Mouse (Mus musculus) liver, embryonic 14.5 days (tissue): ENCODE measurements around the gene Tmem114. TPM values are rescaled to one million over a fixed set of nuclear protein-coding genes. Genes with fewer than 3 reads are reported as not detected.

Source experiments
- ATAC-seq: fragments of 200-750 bp; cut with Nextera tagmentation; 2 replicates; pipeline ENCODE4 v1.8.0; 2017; ENCODE audit warnings: moderate number of reproducible peaks, mild to moderate bottlenecking, moderate library complexity; ENCODE audit not compliant: insufficient read depth
- DNase-seq, 3 experiments: peaks; one replicate each; pipeline ENCODE4 v3.0.0-alpha.2; 2012 to 2013; ENCODE audit warnings: low read depth in 3 of 3, low spot score in 3 of 3
- H3K27ac ChIP-seq: fragments of 300-500 bp; sonication (generic); 2 replicates; pipeline ENCODE4 v1.5.1; 2014; ENCODE audit warnings: moderate library complexity, mild to moderate bottlenecking, control low read depth, inconsistent platforms
- H3K27me3 ChIP-seq: fragments of 300-500 bp; sonication (generic); 2 replicates; pipeline ENCODE4 v1.6.1; 2014; ENCODE audit warnings: mild to moderate bottlenecking, low read length, moderate library complexity; ENCODE audit not compliant: control insufficient read depth, insufficient read depth
- H3K36me3 ChIP-seq: fragments of 300-500 bp; sonication (generic); replicated peaks from 2 replicates; pipeline ENCODE4 v1.6.1; 2014; ENCODE audit warnings: low read depth; ENCODE audit not compliant: control insufficient read depth, insufficient read depth
- H3K4me1 ChIP-seq, 2 experiments: fragments of 200-500 bp in 1 of 2; fragments of 300-500 bp in 1 of 2; sonication (generic) in 1 of 2; replicated peaks; 2 replicates each; pipeline ENCODE4 v1.6.1; 2012 to 2014; ENCODE audit warnings: antibody characterized with exemption in 1 of 2, inconsistent platforms in 1 of 2, low read length in 1 of 2; ENCODE audit not compliant: control insufficient read depth in 2 of 2, insufficient read depth in 2 of 2
- H3K4me2 ChIP-seq: fragments of 300-500 bp; sonication (generic); 2 replicates; pipeline ENCODE4 v1.6.1; 2014; ENCODE audit warnings: low read depth, mild to moderate bottlenecking, control low read depth, moderate library complexity
- H3K4me3 ChIP-seq, 2 experiments: fragments of 200-500 bp in 1 of 2; fragments of 300-500 bp in 1 of 2; sonication (generic) in 1 of 2; 2 replicates each; pipeline ENCODE4 v1.5.1; 2012 to 2014; ENCODE audit warnings: low read depth in 2 of 2, low read length in 2 of 2, mild to moderate bottlenecking in 2 of 2, control low read depth in 1 of 2, inconsistent platforms in 1 of 2, moderate library complexity in 1 of 2; ENCODE audit not compliant: insufficient read depth in 1 of 2
- H3K9ac ChIP-seq: fragments of 300-500 bp; sonication (generic); replicated peaks from 2 replicates; pipeline ENCODE4 v1.6.1; 2014; ENCODE audit warnings: mild to moderate bottlenecking, control low read depth, moderate library complexity
- H3K9me3 ChIP-seq: fragments of 300-500 bp; sonication (generic); 2 replicates; pipeline ENCODE4 v1.6.1; 2016; ENCODE audit warnings: low read length, mixed read lengths; ENCODE audit not compliant: control insufficient read depth
- CTCF ChIP-seq: IDR thresholded peaks from 2 replicates; pipeline ENCODE4 v1.5.1; 2016; ENCODE audit warnings: antibody characterized with exemption, low read depth, control low read depth
- EP300 ChIP-seq: IDR thresholded peaks from 2 replicates; pipeline ENCODE4 v1.6.1; 2016; ENCODE audit warnings: antibody characterized with exemption, low read depth
- WGBS: fragments of 180-500 bp; shearing (Covaris S2); extraction: QIAGEN DNeasy Blood & Tissue Kit; methylation state at CpG from one replicate; pipeline ENCODE4 v1.1.7; 2014; ENCODE audit not compliant: insufficient replicate concordance; 5-methylcytosine and 5-hydroxymethylcytosine counted together
- polyA plus RNA-seq, 2 experiments: library from polyadenylated mRNA; depleted of rRNA in 1 of 2; stranded (reverse) in 1 of 2; unstranded in 1 of 2; fragments of >200 nt; fragmentation: Nextera tagmentation in 1 of 2; extraction: Ambion mirVana in 1 of 2; gene quantifications; 2 replicates each; pipeline versions ENCODE4 v1.2.1 to v1.2.3; 2012 to 2014

Gene Tmem114
- polyA plus RNA-seq, 2 experiments: 0.02 TPM; not detected in 1

DNA sequence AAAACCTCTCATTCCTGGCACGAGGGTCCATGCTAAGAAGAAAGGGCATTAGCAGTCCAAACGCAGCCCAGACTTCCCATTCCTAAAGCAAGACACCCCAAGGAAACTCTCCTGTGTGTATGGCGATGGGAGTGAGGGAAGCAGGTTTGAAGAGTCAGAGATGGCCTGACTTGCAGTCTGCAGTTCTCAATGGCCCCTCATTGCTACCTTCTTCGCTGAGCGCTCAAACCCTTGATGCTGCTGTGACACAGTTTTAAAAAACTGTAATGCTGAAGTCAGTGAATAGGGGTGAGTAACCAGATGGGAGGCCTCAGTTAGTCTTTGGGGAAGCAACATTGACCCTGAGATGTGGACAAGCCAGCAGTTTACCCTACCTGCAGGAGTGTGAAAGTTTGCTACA lies 800 bp upstream of the Tmem114 start:
- Histone ChIP-seq H3K4me3 (no peak overlapping the region), H3K9me3 (no peaks in the 10 kb centered on the region), H3K36me3 (no peaks in the 10 kb centered on the region), H3K27me3 (peaks cover 22% of the 10 kb centered on the region), H3K4me2 (no peak overlapping the region), H3K4me1 (no peaks in the 10 kb centered on the region), H3K27ac (no peak overlapping the region), H3K9ac (no peak overlapping the region)
- DNase-seq (no peak), ATAC-seq (no peak)
- TF ChIP-seq CTCF (no peak), EP300 (no peak)
- WGBS: 47% methylated on average over 5 of the region's 5 CpGs

DNA sequence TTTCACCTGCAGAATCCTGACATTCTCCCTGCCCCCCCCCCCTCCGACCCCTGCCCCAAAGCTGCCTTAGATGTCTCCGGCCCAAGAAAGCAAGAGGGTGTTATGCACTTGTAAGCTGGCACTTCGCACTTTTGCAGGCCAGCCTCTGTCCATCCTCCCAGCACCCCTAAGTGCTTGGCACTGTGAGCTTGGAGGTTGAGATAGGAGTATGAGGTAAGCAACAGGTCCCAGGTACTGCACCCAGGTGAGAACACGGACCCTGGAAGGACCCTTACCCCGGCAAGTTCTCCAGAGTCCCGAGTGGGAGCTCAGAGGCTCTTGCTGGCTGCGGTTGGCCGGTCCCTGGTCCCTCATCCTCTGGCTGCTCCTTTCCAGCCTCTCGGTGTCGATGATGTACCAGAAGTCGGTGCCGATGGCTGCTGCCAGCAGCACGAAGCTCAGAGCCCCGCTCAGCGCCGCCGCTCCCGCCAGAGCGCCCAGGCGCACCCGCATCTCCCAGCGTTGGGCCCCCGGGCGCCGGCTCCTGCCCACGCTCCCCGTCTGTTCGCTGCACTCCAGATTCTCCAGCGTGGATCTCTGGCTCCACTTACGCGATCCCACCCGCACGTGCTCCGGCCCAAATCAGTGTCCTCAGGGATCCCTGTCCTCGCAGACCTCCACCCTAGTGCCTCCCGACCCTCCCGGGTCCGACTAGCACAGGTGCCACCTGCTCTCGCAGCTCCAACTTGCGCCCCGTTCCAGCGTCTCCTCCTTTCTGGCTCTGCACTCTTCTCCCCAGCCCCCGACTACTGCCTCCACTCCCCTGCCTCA lies 570 bp downstream of the Tmem114 start:
- H3K27ac ChIP-seq: no peak overlapping the region
- H3K9me3 ChIP-seq: no peaks in the 10 kb centered on the region
- no peak overlapping the region for H3K9ac ChIP-seq
- no peak for DNase-seq
- H3K27me3 ChIP-seq: peaks cover 22% of the 10 kb centered on the region
- H3K4me1 ChIP-seq: no peaks in the 10 kb centered on the region
- H3K4me2 ChIP-seq: no peak overlapping the region
- no peak overlapping the region for H3K4me3 ChIP-seq
- 7% methylated on average over 43 of the region's 43 CpGs for WGBS
- no peaks in the 10 kb centered on the region for H3K36me3 ChIP-seq
- TF ChIP-seq CTCF (no peak), EP300 (no peak)
- ATAC-seq: no peak

DNA sequence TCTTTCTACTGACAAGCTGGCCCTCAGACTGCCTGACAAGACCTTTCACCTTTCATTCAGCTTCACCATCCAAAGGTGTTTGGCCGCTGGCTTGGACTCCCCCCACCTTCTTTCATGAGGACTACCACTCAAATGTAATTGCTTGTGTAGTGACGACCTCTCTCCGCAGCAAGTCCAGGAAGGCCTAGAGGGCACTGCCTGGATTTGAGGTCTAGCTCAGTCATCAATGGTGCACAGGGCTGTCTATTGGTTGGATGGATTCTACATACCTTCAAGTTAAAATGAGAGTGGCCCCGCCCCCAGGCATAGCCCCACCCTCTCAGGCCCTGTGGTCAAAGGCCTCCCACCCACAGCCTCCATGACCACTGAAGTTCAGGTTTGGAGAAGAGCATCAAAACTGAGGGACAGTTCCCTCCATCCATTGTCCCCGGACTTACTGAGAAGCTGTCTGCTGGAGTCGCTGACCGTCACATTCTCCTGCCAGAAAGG lies 1.3 kb downstream of the Tmem114 start:
- 29% methylated on average over 7 of the region's 7 CpGs for WGBS
- no peak for TF ChIP-seq CTCF
- no peak for TF ChIP-seq EP300
- Histone ChIP-seq H3K9ac (no peak overlapping the region), H3K9me3 (no peaks in the 10 kb centered on the region), H3K4me3 (no peak overlapping the region), H3K27ac (no peak overlapping the region), H3K4me2 (no peak overlapping the region), H3K36me3 (no peaks in the 10 kb centered on the region), H3K4me1 (no peaks in the 10 kb centered on the region), H3K27me3 (peaks cover 22% of the 10 kb centered on the region)
- ATAC-seq (no peak), DNase-seq (no peak)

DNA sequence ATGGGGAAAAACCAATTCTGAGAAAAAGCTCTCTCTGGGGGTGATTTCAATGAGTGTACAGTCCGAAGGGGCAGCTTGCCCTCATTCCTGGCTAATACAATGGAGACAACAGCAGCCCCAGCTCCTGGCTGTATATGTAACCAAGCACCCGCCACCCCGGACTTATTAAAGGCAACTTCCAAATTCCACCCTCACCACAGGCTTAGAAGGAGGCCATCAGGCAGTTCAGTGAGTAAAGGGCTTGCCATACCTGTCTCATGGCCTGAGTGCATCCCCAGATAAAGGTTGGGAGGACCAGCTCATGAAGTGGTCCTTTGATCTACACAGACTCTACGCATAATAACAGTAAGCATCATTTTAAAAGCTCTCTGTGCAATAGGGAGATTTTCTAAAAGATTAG lies 4.1 kb downstream of the Tmem114 start:
- Histone ChIP-seq H3K27ac (no peak overlapping the region), H3K36me3 (no peaks in the 10 kb centered on the region), H3K9me3 (no peaks in the 10 kb centered on the region), H3K27me3 (peaks cover 14% of the 10 kb centered on the region), H3K4me1 (no peaks in the 10 kb centered on the region), H3K4me3 (no peak overlapping the region), H3K4me2 (no peak overlapping the region), H3K9ac (no peak overlapping the region)
- TF ChIP-seq CTCF (no peak), EP300 (no peak)
- DNase-seq: no peak
- no peak for ATAC-seq
- WGBS: 59% methylated on average over 4 of the region's 4 CpGs

DNA sequence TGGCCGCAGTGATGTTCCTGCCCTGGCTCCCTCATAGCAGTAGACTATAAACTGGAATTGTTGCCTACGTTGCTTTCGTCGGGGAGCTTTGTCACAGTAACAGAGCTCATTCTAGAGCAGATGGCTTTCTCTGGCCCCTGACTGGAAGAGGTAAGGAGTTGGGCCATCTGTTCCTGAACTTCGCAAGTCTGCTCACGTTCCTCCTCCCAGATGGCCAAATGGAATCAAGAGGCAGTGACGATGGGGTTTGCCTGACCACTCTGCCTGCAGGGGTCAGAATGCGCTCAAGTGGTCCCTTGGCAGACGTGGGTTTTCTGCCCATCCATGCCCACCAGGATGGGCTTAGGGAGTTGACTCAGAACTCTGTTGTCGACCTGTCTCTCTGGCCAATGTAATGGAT lies 4.6 kb downstream of the Tmem114 start:
- TF ChIP-seq CTCF (no peak), EP300 (no peak)
- H3K4me3 ChIP-seq: no peak overlapping the region
- H3K9me3 ChIP-seq: no peaks in the 10 kb centered on the region
- 55% methylated on average over 10 of the region's 10 CpGs for WGBS
- H3K4me2 ChIP-seq: no peak overlapping the region
- no peak overlapping the region for H3K9ac ChIP-seq
- H3K36me3 ChIP-seq: no peaks in the 10 kb centered on the region
- DNase-seq (no peak), ATAC-seq (no peak)
- no peaks in the 10 kb centered on the region for H3K4me1 ChIP-seq
- H3K27me3 ChIP-seq: peaks cover 12% of the 10 kb centered on the region
- no peak overlapping the region for H3K27ac ChIP-seq
